Mouse (Mus musculus): ENCODE results near the gene Smtn.

Smtn gene

GRCm38 (mm10) chr11:3471448-3471850 lies 69.0 kb downstream of the Smtn start:
- in situ Hi-C loops (cut with MboI, MseI) = loop anchor here (5.0 kb wide), 2 partner anchors 36 to 84 kb away; no protein-coding TSS in a partner anchor

All from regulatory T cell (primary cell).